ENCODE assay signal across 26 mouse cellular contexts in genomic region chr16:31622356-31622755, GRCm38 (mm10).
"Had no signal": no experiment of that assay in that cellular context is flagged by ENCODE, and none has a peak within 500 bp of the region (broad histone marks: within the 10 kb centered on the region; RNA-seq: fewer than 3 reads in every experiment).

No protein-coding gene starts in this region.

- H3K9ac ChIP-seq: limb, embryonic 12.5 days; limb, embryonic 13.5 days; limb, embryonic 15.5 days; liver, embryonic 12.5 days; liver, embryonic 13.5 days; liver, embryonic 14.5 days; liver, embryonic 15.5 days; liver, postnatal 0 days; lung, embryonic 14.5 days; lung, embryonic 15.5 days; midbrain, embryonic 12.5 days; midbrain, embryonic 13.5 days; midbrain, embryonic 15.5 days; neural tube, embryonic 12.5 days had no signal

- H3K36me3 ChIP-seq: limb, embryonic 10.5 days; limb, embryonic 12.5 days; limb, embryonic 15.5 days; liver, embryonic 12.5 days; liver, embryonic 13.5 days; liver, embryonic 15.5 days; lung, embryonic 15.5 days; midbrain, embryonic 10.5 days; midbrain, embryonic 12.5 days; midbrain, embryonic 13.5 days; midbrain, embryonic 15.5 days; neural tube, embryonic 12.5 days had no signal

- H3K9me3 ChIP-seq: limb, embryonic 12.5 days; limb, embryonic 15.5 days; liver, embryonic 12.5 days; liver, embryonic 13.5 days; liver, embryonic 15.5 days; lung, embryonic 15.5 days; midbrain, embryonic 10.5 days; midbrain, embryonic 12.5 days; midbrain, embryonic 13.5 days; midbrain, embryonic 15.5 days; neural tube, embryonic 12.5 days had no signal

- H3K4me3 ChIP-seq: limb, embryonic 10.5 days; limb, embryonic 12.5 days; limb, embryonic 13.5 days; limb, embryonic 15.5 days; liver, embryonic 12.5 days; liver, embryonic 13.5 days; liver, embryonic 15.5 days; lung, embryonic 15.5 days; megakaryocyte, embryonic 14.5 days; midbrain, embryonic 10.5 days; midbrain, embryonic 12.5 days; midbrain, embryonic 13.5 days; midbrain, embryonic 15.5 days; myocyte; neural tube, embryonic 12.5 days had no signal

- H3K27ac ChIP-seq: limb, embryonic 10.5 days; limb, embryonic 13.5 days; limb, embryonic 15.5 days; liver, embryonic 12.5 days; liver, embryonic 13.5 days; liver, embryonic 14.5 days; liver, embryonic 15.5 days; lung, embryonic 15.5 days; macrophage; midbrain, embryonic 10.5 days; midbrain, embryonic 12.5 days; midbrain, embryonic 13.5 days; midbrain, embryonic 15.5 days; neural tube, embryonic 12.5 days had no signal

- H3K4me2 ChIP-seq: limb, embryonic 12.5 days; limb, embryonic 13.5 days; limb, embryonic 15.5 days; liver, embryonic 11.5 days; liver, embryonic 12.5 days; liver, embryonic 13.5 days; liver, embryonic 15.5 days; lung, embryonic 14.5 days; lung, embryonic 15.5 days; midbrain, embryonic 12.5 days; midbrain, embryonic 13.5 days; midbrain, embryonic 15.5 days; neural tube, embryonic 12.5 days had no signal

- ATAC-seq: liver, embryonic 12.5 days; liver, postnatal 0 days; midbrain, embryonic 13.5 days; midbrain, embryonic 15.5 days; midbrain, embryonic 16.5 days had no signal

- H3K27me3 ChIP-seq: limb, embryonic 12.5 days; limb, embryonic 13.5 days; limb, embryonic 15.5 days; lung, embryonic 15.5 days; midbrain, embryonic 12.5 days; midbrain, embryonic 13.5 days; midbrain, embryonic 15.5 days; neural tube, embryonic 12.5 days had no signal

- DNase-seq: left cerebral cortex, postnatal 4 days; liver; liver, embryonic 13.5 days; liver, postnatal 0 days; lung, embryonic 14.5 days; lung, postnatal 10 days; lung, postnatal 14 days; midbrain, embryonic 14.5 days had no signal
